Mouse (Mus musculus): ENCODE measurements around the gene Mki67. TPM values are rescaled to one million over a fixed set of nuclear protein-coding genes. Genes with fewer than 3 reads are reported as not detected.
"Not testable (repeated sequence)": the region's sequence is repeated elsewhere in the genome, so short reads cannot be mapped to it uniquely, and the experiment has no call there.

Mki67 gene
- polyA plus RNA-seq, 2 experiments, result 97.2 to 118 TPM

GRCm38 (mm10) chr7:135691941-135692340 lies 24.2 kb downstream of the Mki67 start:
- Histone ChIP-seq H3K4me2 (ENCODE audit: low read depth) (no peak overlapping the region), H3K9me3 (ENCODE audit: control insufficient read depth, low read length) (no peaks in the 10 kb centered on the region), H3K4me3 (ENCODE audit: insufficient read depth in 1 of 2, low read depth in 2 of 2, low read length in 2 of 2) (no peak overlapping the region), H3K36me3 (replicated peaks; ENCODE audit: control insufficient read depth, insufficient read depth, low read depth) (peaks cover 99% of the 10 kb centered on the region), H3K9ac (replicated peaks) (no peak overlapping the region), H3K4me1 (replicated peaks; ENCODE audit: control insufficient read depth in 2 of 2, insufficient read depth in 2 of 2, low read length in 1 of 2) (no peaks in the 10 kb centered on the region), H3K27me3 (ENCODE audit: control insufficient read depth, insufficient read depth, low read length) (no peaks in the 10 kb centered on the region), H3K27ac (no peak overlapping the region)
- ATAC-seq (ENCODE audit: insufficient read depth), result no peak
- WGBS (ENCODE audit: insufficient replicate concordance), result 87% methylated on average over 5 of the region's 5 CpGs
- TF ChIP-seq CTCF (IDR thresholded peaks at IDR 0.05; ENCODE audit: low read depth), result no peak
- DNase-seq (ENCODE audit: low read depth in 3 of 3, low spot score in 3 of 3), result no peak

DNA sequence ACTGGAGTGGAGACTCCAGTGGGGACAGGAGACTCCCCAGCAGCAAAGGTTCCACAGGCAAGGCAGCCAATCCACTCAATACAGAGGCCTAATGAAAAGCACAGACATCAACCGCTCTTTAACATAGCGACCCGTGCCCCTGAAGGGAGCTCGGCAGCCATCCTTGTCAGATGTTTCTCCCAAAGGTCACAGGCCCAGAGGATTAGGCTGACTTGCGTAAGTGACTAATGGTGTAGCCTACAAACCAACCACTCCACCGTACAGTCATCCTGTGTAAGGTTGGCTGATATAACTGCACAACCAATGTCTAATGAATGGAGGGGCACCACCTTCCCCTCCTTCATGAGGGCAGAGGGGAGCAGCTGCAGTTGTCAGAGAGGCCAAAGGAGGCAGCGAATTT lies 26.8 kb downstream of the Mki67 start:
- Histone ChIP-seq H3K4me2 (ENCODE audit: low read depth) (no peak overlapping the region), H3K4me3 (ENCODE audit: insufficient read depth in 1 of 2, low read depth in 2 of 2, low read length in 2 of 2) (no peak overlapping the region), H3K9me3 (ENCODE audit: control insufficient read depth, low read length) (no peaks in the 10 kb centered on the region), H3K27ac (no peak overlapping the region), H3K4me1 (replicated peaks; ENCODE audit: control insufficient read depth in 2 of 2, insufficient read depth in 2 of 2, low read length in 1 of 2) (no peaks in the 10 kb centered on the region), H3K36me3 (replicated peaks; ENCODE audit: control insufficient read depth, insufficient read depth, low read depth) (peaks cover 97% of the 10 kb centered on the region), H3K27me3 (ENCODE audit: control insufficient read depth, insufficient read depth, low read length) (no peaks in the 10 kb centered on the region), H3K9ac (replicated peaks) (no peak overlapping the region)
- ATAC-seq (ENCODE audit: insufficient read depth) (no peak), DNase-seq (ENCODE audit: low read depth in 3 of 3, low spot score in 3 of 3) (no peak)
- WGBS (ENCODE audit: insufficient replicate concordance), result 86% methylated on average over 7 of the region's 7 CpGs
- TF ChIP-seq CTCF (IDR thresholded peaks at IDR 0.05; ENCODE audit: low read depth) (no peak), EP300 (IDR thresholded peaks at IDR 0.05; ENCODE audit: low read depth) (no peak)

- WGBS (ENCODE audit: insufficient replicate concordance), result 69% methylated on average over 7 of the region's 7 CpGs
- H3K36me3 ChIP-seq (replicated peaks; ENCODE audit: control insufficient read depth, insufficient read depth, low read depth), result peaks cover 56% of the 10 kb centered on the region
Measured at GRCm38 (mm10) chr7:135684938-135685337, 31.2 kb downstream of the Mki67 start.

DNA sequence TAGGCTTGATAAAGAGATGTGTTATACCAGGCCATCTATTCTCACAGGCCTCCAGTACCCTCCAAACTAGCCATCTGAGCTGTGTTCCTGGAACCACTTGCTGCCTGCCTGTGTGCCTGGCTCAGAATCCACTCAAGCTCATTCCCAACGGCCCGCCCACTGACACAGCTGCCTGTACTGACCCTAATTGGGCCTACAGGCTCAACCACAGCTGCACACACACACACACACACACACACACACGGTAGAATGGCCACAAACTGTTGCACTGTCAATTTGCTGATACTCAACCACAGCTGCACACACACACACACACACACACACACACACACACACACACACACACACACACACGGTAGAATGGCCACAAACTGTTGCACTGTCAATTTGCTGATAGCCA lies 32.1 kb downstream of the Mki67 start:
- not testable (repeated sequence) for H3K4me3 ChIP-seq (ENCODE audit: insufficient read depth in 1 of 2, low read depth in 2 of 2, low read length in 2 of 2); H3K4me2 ChIP-seq (ENCODE audit: low read depth); H3K9ac ChIP-seq (replicated peaks); H3K27ac ChIP-seq; DNase-seq (ENCODE audit: low read depth in 3 of 3, low spot score in 3 of 3); H3K4me1 ChIP-seq (replicated peaks; ENCODE audit: control insufficient read depth in 2 of 2, insufficient read depth in 2 of 2, low read length in 1 of 2); H3K27me3 ChIP-seq (ENCODE audit: control insufficient read depth, insufficient read depth, low read length); H3K9me3 ChIP-seq (ENCODE audit: control insufficient read depth, low read length)
- peak; percentile 11; the same call in 1 of the 2 replicates for ATAC-seq (ENCODE audit: insufficient read depth)
- H3K36me3 ChIP-seq (replicated peaks; ENCODE audit: control insufficient read depth, insufficient read depth, low read depth), result peaks cover 48% of the 10 kb centered on the region
- 64% methylated on average over 4 of the region's 4 CpGs for WGBS (ENCODE audit: insufficient replicate concordance)

More at GRCm38 (mm10) chr7:135684938-135685337, 31.2 kb downstream of the Mki67 start:
- no peak overlapping the region for H3K4me3 ChIP-seq (ENCODE audit: insufficient read depth in 1 of 2, low read depth in 2 of 2, low read length in 2 of 2)
- H3K4me2 ChIP-seq (ENCODE audit: low read depth), result no peak overlapping the region
- H3K9ac ChIP-seq (replicated peaks), result no peak overlapping the region
- ATAC-seq (ENCODE audit: insufficient read depth) (peak; percentile 17), DNase-seq (ENCODE audit: low read depth in 3 of 3, low spot score in 3 of 3) (no peak)
- H3K9me3 ChIP-seq (ENCODE audit: control insufficient read depth, low read length), result no peaks in the 10 kb centered on the region
- no peaks in the 10 kb centered on the region for H3K4me1 ChIP-seq (replicated peaks; ENCODE audit: control insufficient read depth in 2 of 2, insufficient read depth in 2 of 2, low read length in 1 of 2)
- no peaks in the 10 kb centered on the region for H3K27me3 ChIP-seq (ENCODE audit: control insufficient read depth, insufficient read depth, low read length)
- no peak for TF ChIP-seq CTCF (IDR thresholded peaks at IDR 0.05; ENCODE audit: low read depth)
- no peak for TF ChIP-seq EP300 (IDR thresholded peaks at IDR 0.05; ENCODE audit: low read depth)
- H3K27ac ChIP-seq, result no peak overlapping the region

DNA sequence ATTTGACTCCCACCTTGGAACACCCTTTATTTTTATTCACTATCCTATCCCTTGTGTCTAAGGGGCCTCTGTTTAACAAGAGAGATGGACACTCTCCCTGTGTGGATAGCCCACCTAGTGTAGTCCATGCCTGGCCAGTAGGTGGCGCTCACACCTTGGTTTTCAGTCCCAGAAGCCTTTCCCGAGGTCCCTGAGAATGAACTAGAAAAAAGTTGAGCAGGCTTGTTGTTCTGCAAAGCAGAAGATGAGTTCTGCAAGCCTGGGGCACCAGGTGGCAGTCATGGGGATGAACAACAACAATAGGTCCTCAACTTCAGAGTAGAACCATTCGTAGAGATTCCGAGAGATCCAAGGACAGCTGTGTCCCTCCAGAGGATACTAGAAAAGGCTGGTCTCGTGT lies 35.8 kb downstream of the Mki67 start:
- TF ChIP-seq EP300 (IDR thresholded peaks at IDR 0.05; ENCODE audit: low read depth), result no peak
- peak; percentile 89 for TF ChIP-seq CTCF (IDR thresholded peaks at IDR 0.05; ENCODE audit: low read depth)
- peak; percentile 31; the same call in 1 of the 2 replicates for ATAC-seq (ENCODE audit: insufficient read depth)
- Histone ChIP-seq H3K9ac (replicated peaks) (no peak overlapping the region), H3K4me3 (ENCODE audit: insufficient read depth in 1 of 2, low read depth in 2 of 2, low read length in 2 of 2) (no peak overlapping the region), H3K27me3 (ENCODE audit: control insufficient read depth, insufficient read depth, low read length) (no peaks in the 10 kb centered on the region), H3K4me1 (replicated peaks; ENCODE audit: control insufficient read depth in 2 of 2, insufficient read depth in 2 of 2, low read length in 1 of 2) (no peaks in the 10 kb centered on the region), H3K4me2 (ENCODE audit: low read depth) (no peak overlapping the region), H3K27ac (no peak overlapping the region), H3K36me3 (replicated peaks; ENCODE audit: control insufficient read depth, insufficient read depth, low read depth) (peaks cover 10% of the 10 kb centered on the region), H3K9me3 (ENCODE audit: control insufficient read depth, low read length) (no peaks in the 10 kb centered on the region)
- WGBS (ENCODE audit: insufficient replicate concordance), result 65% methylated on average over 5 of the region's 5 CpGs
- peak in 2 of 3 experiments; percentile 33 to 43 for DNase-seq (ENCODE audit: low read depth in 3 of 3, low spot score in 3 of 3)

All from liver, embryonic 14.5 days (tissue).